Mouse (Mus musculus) intestine, embryonic 15.5 days (tissue): ENCODE results near the gene Tfap4. TPM values are rescaled to one million over a fixed set of nuclear protein-coding genes. Genes with fewer than 3 reads are reported as not detected.
A peak's percentile ranks its signal among the peaks of the same experiment; 100 is the strongest.

Source experiments
- ATAC-seq: fragments of 200-750 bp; cut with Nextera tagmentation; 2 replicates; pipeline ENCODE4 v1.8.0; 2017; ENCODE audit warnings: moderate TSS enrichment, moderate library complexity
- H3K27ac ChIP-seq: fragments of 300-500 bp; sonication (generic); 2 replicates; pipeline ENCODE4 v1.5.1; 2015; ENCODE audit warnings: mild to moderate bottlenecking, inconsistent platforms
- H3K27me3 ChIP-seq: fragments of 300-500 bp; sonication (generic); replicated peaks from 2 replicates; pipeline ENCODE4 v1.6.1; 2015; ENCODE audit warnings: inconsistent platforms
- H3K36me3 ChIP-seq: fragments of 300-500 bp; sonication (generic); 2 replicates; pipeline ENCODE4 v1.6.1; 2015; ENCODE audit warnings: inconsistent platforms
- H3K4me1 ChIP-seq: fragments of 300-500 bp; sonication (generic); replicated peaks from 2 replicates; pipeline ENCODE4 v1.6.1; 2015; ENCODE audit warnings: inconsistent platforms
- H3K4me2 ChIP-seq: fragments of 300-500 bp; sonication (generic); replicated peaks from 2 replicates; pipeline ENCODE4 v1.6.1; 2015; ENCODE audit warnings: mild to moderate bottlenecking, inconsistent platforms
- H3K4me3 ChIP-seq: fragments of 300-500 bp; sonication (generic); replicated peaks from 2 replicates; pipeline ENCODE4 v1.5.1; 2015; ENCODE audit warnings: inconsistent platforms
- H3K9ac ChIP-seq: fragments of 300-500 bp; sonication (generic); 2 replicates; pipeline ENCODE4 v1.6.1; 2015; ENCODE audit warnings: inconsistent platforms
- H3K9me3 ChIP-seq: fragments of 300-500 bp; sonication (generic); 2 replicates; pipeline ENCODE4 v1.6.1; 2016; ENCODE audit warnings: inconsistent platforms
- WGBS: fragments of 180-500 bp; shearing (Covaris S2); methylation state at CpG from one replicate; pipeline ENCODE4 v1.1.7; 2015; 5-methylcytosine and 5-hydroxymethylcytosine counted together
- polyA plus RNA-seq: library from polyadenylated mRNA; unstranded; fragments of >200 nt; fragmentation: Nextera tagmentation; extraction: Ambion mirVana; gene quantifications from 2 replicates; pipeline ENCODE4 v1.2.1, GENCODE M21; 2015

Gene Tfap4
- polyA plus RNA-seq, 1 experiment from 2014 or later = 28.8 TPM

DNA sequence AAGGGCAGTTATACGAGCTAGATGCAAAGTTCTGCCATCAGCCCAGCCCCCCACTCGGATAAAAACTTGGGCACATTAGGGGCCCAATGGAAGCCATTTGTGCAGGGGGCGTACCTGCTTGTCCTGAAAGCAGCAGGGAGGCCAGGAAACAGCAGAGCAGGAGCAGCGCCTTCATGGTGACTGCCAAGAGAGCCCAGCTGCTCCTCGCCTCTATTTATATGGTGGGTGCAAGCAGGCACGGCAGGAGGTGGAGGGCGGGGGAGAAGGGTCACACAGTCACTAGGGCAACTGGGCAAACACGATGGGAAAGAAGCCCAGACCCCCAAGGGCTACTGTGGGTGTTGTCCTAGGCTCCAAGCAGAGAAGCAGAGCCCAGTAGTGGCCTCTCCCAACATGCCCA, 36.8 kb downstream of the Tfap4 start:
- H3K4me1 ChIP-seq = no peaks in the 10 kb centered on the region

GRCm38 (mm10) chr16:4521735-4522530, 37.7 kb downstream of the Tfap4 start:
- H3K9me3 ChIP-seq = no peaks in the 10 kb centered on the region
- 0 out of 2 replicates have a peak, but pooled peaks have one; percentile 34 for ATAC-seq
- H3K9ac ChIP-seq = no peak overlapping the region
- 65% methylated on average over 5 of the region's 5 CpGs for WGBS
- no peak overlapping the region for H3K27ac ChIP-seq
- no peaks in the 10 kb centered on the region for H3K4me1 ChIP-seq
- H3K4me3 ChIP-seq = no peak overlapping the region
- no peaks in the 10 kb centered on the region for H3K27me3 ChIP-seq
- H3K36me3 ChIP-seq = no peaks in the 10 kb centered on the region
- no peak overlapping the region for H3K4me2 ChIP-seq

More for the DNA sequence above, 36.8 kb downstream of the Tfap4 start:
- no peak for ATAC-seq
- H3K4me2 ChIP-seq = no peak overlapping the region
- H3K9me3 ChIP-seq = no peaks in the 10 kb centered on the region
- H3K27ac ChIP-seq = no peak overlapping the region
- no peak overlapping the region for H3K4me3 ChIP-seq
- H3K27me3 ChIP-seq = no peaks in the 10 kb centered on the region
- H3K36me3 ChIP-seq = no peaks in the 10 kb centered on the region
- no peak overlapping the region for H3K9ac ChIP-seq
- WGBS = 44% methylated on average over 8 of the region's 8 CpGs

- Histone ChIP-seq H3K4me1 (no peaks in the 10 kb centered on the region), H3K27ac (no peak overlapping the region), H3K4me3 (no peak overlapping the region), H3K27me3 (no peaks in the 10 kb centered on the region), H3K9ac (no peak overlapping the region), H3K4me2 (no peak overlapping the region), H3K9me3 (no peaks in the 10 kb centered on the region), H3K36me3 (no peaks in the 10 kb centered on the region)
- ATAC-seq = no peak
- WGBS = 77% methylated on average over 4 of the region's 4 CpGs
Observed at GRCm38 (mm10) chr16:4521074-4521667, 38.5 kb downstream of the Tfap4 start.

GRCm38 (mm10) chr16:4520673-4521072, 39.0 kb downstream of the Tfap4 start:
- H3K4me2 ChIP-seq = no peak overlapping the region

GRCm38 (mm10) chr16:4519825-4520224, 39.8 kb downstream of the Tfap4 start:
- Histone ChIP-seq H3K9me3 (no peaks in the 10 kb centered on the region), H3K27ac (no peak overlapping the region), H3K36me3 (no peaks in the 10 kb centered on the region), H3K9ac (no peak overlapping the region), H3K27me3 (no peaks in the 10 kb centered on the region), H3K4me2 (no peak overlapping the region), H3K4me3 (no peak overlapping the region), H3K4me1 (no peaks in the 10 kb centered on the region)
- WGBS = 98% methylated on average over 2 of the region's 2 CpGs
- ATAC-seq = no peak

More at GRCm38 (mm10) chr16:4520673-4521072, 39.0 kb downstream of the Tfap4 start:
- WGBS = 73% methylated on average over 8 of the region's 8 CpGs
- Histone ChIP-seq H3K27ac (no peak overlapping the region), H3K9ac (no peak overlapping the region), H3K9me3 (no peaks in the 10 kb centered on the region), H3K4me3 (no peak overlapping the region), H3K4me1 (no peaks in the 10 kb centered on the region), H3K27me3 (no peaks in the 10 kb centered on the region), H3K36me3 (no peaks in the 10 kb centered on the region)
- no peak for ATAC-seq

GRCm38 (mm10) chr16:4519157-4519556, 40.5 kb downstream of the Tfap4 start:
- Histone ChIP-seq H3K4me3 (no peak overlapping the region), H3K36me3 (no peaks in the 10 kb centered on the region), H3K27me3 (no peaks in the 10 kb centered on the region), H3K27ac (no peak overlapping the region), H3K4me1 (no peaks in the 10 kb centered on the region), H3K9me3 (no peaks in the 10 kb centered on the region), H3K4me2 (no peak overlapping the region), H3K9ac (no peak overlapping the region)
- ATAC-seq = no peak
- WGBS = 79% methylated on average over 4 of the region's 4 CpGs

DNA sequence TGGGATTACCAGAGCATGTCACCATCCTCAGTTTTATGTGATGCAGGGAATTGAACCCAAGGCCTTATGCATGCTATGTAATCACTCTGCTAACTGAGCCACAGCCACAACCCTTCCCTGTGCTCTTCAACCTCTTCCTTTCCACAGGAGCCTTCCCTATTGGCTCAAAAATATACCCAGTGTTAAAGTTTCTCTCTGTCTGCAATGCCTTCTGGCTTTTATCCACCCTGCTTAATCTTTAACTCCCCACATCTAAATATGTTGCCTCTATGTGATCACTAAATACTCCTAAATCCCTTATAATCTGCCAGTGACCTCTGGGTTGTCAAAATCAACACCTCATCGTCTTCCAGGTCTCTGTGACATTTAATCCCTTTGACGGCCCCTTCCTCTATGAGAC, 41.7 kb downstream of the Tfap4 start:
- 56% methylated on average over 2 of the region's 2 CpGs for WGBS
- no peaks in the 10 kb centered on the region for H3K36me3 ChIP-seq
- H3K4me1 ChIP-seq = peaks cover 1% of the 10 kb centered on the region; the same call in 1 of the 2 replicates
- H3K9ac ChIP-seq = no peak overlapping the region
- H3K4me2 ChIP-seq = no peak overlapping the region
- H3K27ac ChIP-seq = no peak overlapping the region
- no peaks in the 10 kb centered on the region for H3K27me3 ChIP-seq
- ATAC-seq = no peak
- H3K4me3 ChIP-seq = no peak overlapping the region
- no peaks in the 10 kb centered on the region for H3K9me3 ChIP-seq

GRCm38 (mm10) chr16:4514383-4514782, 45.3 kb downstream of the Tfap4 start:
- ATAC-seq = no peak
- H3K36me3 ChIP-seq = no peaks in the 10 kb centered on the region
- 87% methylated on average over 3 of the region's 3 CpGs for WGBS
- no peak overlapping the region for H3K4me3 ChIP-seq
- H3K9me3 ChIP-seq = no peaks in the 10 kb centered on the region
- H3K27ac ChIP-seq = no peak overlapping the region
- peaks cover 7% of the 10 kb centered on the region for H3K4me1 ChIP-seq
- no peak overlapping the region for H3K4me2 ChIP-seq
- H3K27me3 ChIP-seq = no peaks in the 10 kb centered on the region
- H3K9ac ChIP-seq = no peak overlapping the region

- H3K9ac ChIP-seq = no peak overlapping the region
- 51% methylated on average over 3 of the region's 3 CpGs for WGBS
- no peak overlapping the region for H3K4me3 ChIP-seq
- peak overlapping the region; percentile 22; the same call in 1 of the 2 replicates for H3K27ac ChIP-seq
- H3K36me3 ChIP-seq = no peaks in the 10 kb centered on the region
- no peaks in the 10 kb centered on the region for H3K27me3 ChIP-seq
- H3K4me1 ChIP-seq = peaks cover 7% of the 10 kb centered on the region
- peak; percentile 77 for ATAC-seq
- H3K9me3 ChIP-seq = no peaks in the 10 kb centered on the region
- no peak overlapping the region for H3K4me2 ChIP-seq
Observed at GRCm38 (mm10) chr16:4512661-4513438, 46.8 kb downstream of the Tfap4 start.

DNA sequence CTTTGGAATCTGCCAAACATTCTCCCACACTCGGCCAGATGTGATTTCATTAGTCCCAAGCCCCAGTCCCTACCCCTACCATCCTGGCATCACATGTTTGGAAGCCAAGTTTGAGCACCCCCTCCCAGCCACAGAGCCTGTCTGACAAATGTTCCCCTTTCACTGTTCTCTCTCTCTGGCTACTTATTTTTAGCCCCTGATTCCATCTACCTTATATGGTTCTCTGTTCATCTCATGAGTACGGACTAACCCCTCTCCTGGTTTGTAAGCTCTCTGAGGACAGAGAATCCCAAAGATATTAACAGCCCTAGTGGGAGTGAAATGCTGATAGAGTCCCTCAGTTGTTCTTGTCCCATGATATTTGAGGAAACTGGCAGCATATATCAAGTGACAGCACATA, 48.3 kb downstream of the Tfap4 start:
- Histone ChIP-seq H3K4me1 (peaks cover 7% of the 10 kb centered on the region), H3K4me2 (no peak overlapping the region), H3K27ac (no peak overlapping the region), H3K27me3 (no peaks in the 10 kb centered on the region), H3K9me3 (no peaks in the 10 kb centered on the region), H3K4me3 (no peak overlapping the region), H3K9ac (no peak overlapping the region), H3K36me3 (no peaks in the 10 kb centered on the region)
- 74% methylated on average over 2 of the region's 2 CpGs for WGBS
- no peak for ATAC-seq

GRCm38 (mm10) chr16:4506181-4506580, 53.5 kb downstream of the Tfap4 start:
- Histone ChIP-seq H3K4me2 (no peak overlapping the region), H3K9ac (no peak overlapping the region), H3K9me3 (no peaks in the 10 kb centered on the region), H3K4me1 (no peaks in the 10 kb centered on the region), H3K27ac (no peak overlapping the region), H3K4me3 (no peak overlapping the region), H3K36me3 (no peaks in the 10 kb centered on the region), H3K27me3 (no peaks in the 10 kb centered on the region)
- ATAC-seq = no peak
- WGBS = 77% methylated on average over 3 of the region's 3 CpGs

DNA sequence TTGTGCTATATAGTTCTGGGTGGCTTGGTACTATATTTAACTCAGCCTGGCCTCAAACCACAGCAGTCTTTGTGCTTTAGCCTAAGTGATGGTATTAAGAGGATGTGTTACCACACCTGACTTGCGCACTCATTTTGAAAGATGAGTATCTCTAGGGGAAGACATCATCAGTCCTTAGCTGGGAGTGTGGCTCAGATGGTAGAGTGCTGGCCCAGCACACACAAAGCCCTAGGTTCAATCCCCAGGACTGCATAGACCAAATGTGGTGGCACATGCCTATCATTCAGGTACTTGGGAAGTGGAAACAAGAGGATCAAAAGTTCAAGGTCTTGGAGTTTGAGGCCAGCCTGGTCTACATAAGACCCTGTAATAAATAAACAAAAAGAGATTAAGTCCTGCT, 56.2 kb downstream of the Tfap4 start:
- Histone ChIP-seq H3K4me2 (no peak overlapping the region), H3K9me3 (no peaks in the 10 kb centered on the region), H3K27me3 (no peaks in the 10 kb centered on the region), H3K36me3 (no peaks in the 10 kb centered on the region), H3K4me3 (no peak overlapping the region), H3K9ac (no peak overlapping the region), H3K4me1 (no peaks in the 10 kb centered on the region), H3K27ac (no peak overlapping the region)
- no peak for ATAC-seq
- WGBS = 98% methylated on average over 1 of the region's 1 CpGs
